Comparison of ENCODE assay signal across 8 mouse cellular contexts in the genomic region with DNA sequence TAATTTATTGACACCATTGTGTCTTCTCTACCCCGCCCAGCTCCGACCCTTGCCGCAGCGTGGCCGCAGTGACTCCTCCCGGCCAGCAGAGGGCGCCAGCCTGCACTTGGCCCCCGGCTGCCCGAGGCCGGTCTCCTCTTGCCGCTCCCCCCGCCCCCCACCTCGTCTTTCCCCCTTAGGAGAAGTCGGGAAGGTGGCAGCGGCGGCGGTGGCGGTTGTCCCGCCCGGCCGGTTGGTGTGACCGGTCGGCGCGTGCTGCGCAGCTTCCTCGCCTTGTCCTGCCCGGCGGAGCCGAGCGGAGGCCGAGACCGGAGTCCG. TPM values are rescaled to one million over a fixed set of nuclear protein-coding genes. Genes with fewer than 3 reads are reported as not detected.
DNase-seq lines count a peak whose midpoint lies in the region; ATAC-seq lines count a peak whose summit lies in the region.

A gene (plus strand): TSS at position 188 of the 318 bp plus-strand sequence.

- peak; percentile 94 for ATAC-seq in hindbrain, embryonic 11.5 days (ENCODE audit: low FRiP score)

- no peaks in the 10 kb centered on the region for H3K27me3 ChIP-seq in hindbrain, embryonic 11.5 days (ENCODE audit: control insufficient read depth, insufficient read depth, low read length)

- H3K9ac ChIP-seq in hindbrain, embryonic 11.5 days (ENCODE audit: low read depth, low read length): peak within 1 kb of the TSS; percentile 95

- DNase-seq in Muller cell, postnatal 12 days (ENCODE audit: inconsistent ontology term): peak; percentile 96
- peak; percentile 91 for DNase-seq in cerebellum, adult 9-11 months
- peak; percentile 64 to 97 for DNase-seq in frontal cortex, adult 2 months (ENCODE audit: extremely low spot score in 1 of 2, low spot score in 1 of 2)
- DNase-seq in hindbrain, embryonic 11.5 days (ENCODE audit: low spot score): peak; percentile 96
- DNase-seq in layer of hippocampus, postnatal 10 days (ENCODE audit: low spot score in 2 of 2): peak; percentile 98
- DNase-seq in lung, postnatal 10 days: peak; percentile 97
- peak; percentile 94 for DNase-seq in ovary, postnatal 36 days (ENCODE audit: low spot score)
- peak; percentile 96 for DNase-seq in thymus, postnatal 25 days

- no peaks in the 10 kb centered on the region for H3K9me3 ChIP-seq in hindbrain, embryonic 11.5 days (ENCODE audit: control insufficient read depth, low read length)

- H3K36me3 ChIP-seq in hindbrain, embryonic 11.5 days (ENCODE audit: control insufficient read depth, insufficient read depth, low read length): no peaks in the 10 kb centered on the region

- H3K4me2 ChIP-seq in hindbrain, embryonic 11.5 days (replicated peaks; ENCODE audit: low read depth, low read length): peak within 1 kb of the TSS; percentile 76

- peak within 1 kb of the TSS; percentile 88 for H3K27ac ChIP-seq in hindbrain, embryonic 11.5 days (ENCODE audit: low read depth, low read length)

- under 1% methylated on average over 33 of the region's 34 CpGs for WGBS in hindbrain, embryonic 11.5 days

- H3K4me1 ChIP-seq in hindbrain, embryonic 11.5 days (replicated peaks; ENCODE audit: control insufficient read depth, insufficient read depth, low read length): no peaks in the 10 kb centered on the region

- H3K4me3 ChIP-seq in hindbrain, embryonic 11.5 days (ENCODE audit: low read depth, low read length): peak within 1 kb of the TSS; percentile 97

RNA-seq across cellular contexts. Expression of the gene that starts here (rescaled TPM):
- polyA plus RNA-seq in frontal cortex, adult 2 months (2012; rRNA removed): 36.0 and 36.3 TPM in 2 replicates
- polyA plus RNA-seq in hindbrain, embryonic 11.5 days (2014; fragmentation: Nextera tagmentation; extraction: Ambion mirVana): 47.2 and 54.4 TPM in 2 replicates
- total RNA-seq in layer of hippocampus, postnatal 10 days (2021): 10 to 100 TPM; 80.2 to 85.8 TPM

Comparison
In these comparisons a context has a peak if more than half of its experiments do, and no peak if none do; other contexts are left out.
1. Peak in every context shown above with its lines: DNase-seq, ATAC-seq, H3K4me3 ChIP-seq and H3K27ac ChIP-seq.